Mouse (Mus musculus) liver, adult 2 months (tissue): Measurements from ENCODE around the gene Mfap3. TPM values are rescaled to one million over a fixed set of nuclear protein-coding genes. Genes with fewer than 3 reads are reported as not detected.

Experiments used
- DNase-seq: peaks from one replicate; pipeline ENCODE4 v3.0.0-alpha.2; 2011; ENCODE audit warnings: low read depth, low spot score; ENCODE audit errors: extremely low read depth
- H3K27ac ChIP-seq: fragments of 200-500 bp; replicated peaks from 2 replicates; pipeline ENCODE4 v1.5.1; 2012; ENCODE audit warnings: low read depth, mild to moderate bottlenecking, control low read depth, inconsistent platforms, low read length; ENCODE audit not compliant: insufficient read depth
- H3K27me3 ChIP-seq: fragments of 200-500 bp; 2 replicates; pipeline ENCODE4 v1.6.1; 2012; ENCODE audit warnings: mild to moderate bottlenecking, moderate library complexity, low read length, inconsistent platforms; ENCODE audit not compliant: control insufficient read depth, insufficient read depth
- H3K36me3 ChIP-seq: fragments of 200-500 bp; 2 replicates; pipeline ENCODE4 v1.6.1; 2012; ENCODE audit warnings: low read length, inconsistent platforms; ENCODE audit not compliant: control insufficient read depth, insufficient read depth
- H3K4me1 ChIP-seq: fragments of 200-500 bp; 2 replicates; pipeline ENCODE4 v1.6.1; 2011; ENCODE audit warnings: low read length; ENCODE audit not compliant: control insufficient read depth, insufficient read depth
- H3K4me3 ChIP-seq: fragments of 200-500 bp; 2 replicates; pipeline ENCODE4 v1.5.1; 2011; ENCODE audit warnings: low read depth, mild to moderate bottlenecking, control low read depth, low read length, moderate library complexity; ENCODE audit not compliant: insufficient read depth
- H3K79me2 ChIP-seq: fragments of 200-500 bp; 2 replicates; pipeline ENCODE4 v1.6.1; 2012; ENCODE audit warnings: inconsistent platforms, mild to moderate bottlenecking, low read length, moderate library complexity; ENCODE audit not compliant: control insufficient read depth, insufficient read depth
- H3K9ac ChIP-seq: fragments of 200-500 bp; 2 replicates; pipeline ENCODE4 v1.6.1; 2012; ENCODE audit warnings: low read depth, mild to moderate bottlenecking, control low read depth, inconsistent platforms, low read length
- CTCF ChIP-seq: fragments of 200-500 bp; IDR thresholded peaks from 2 replicates; pipeline ENCODE4 v1.5.1; 2011; ENCODE audit warnings: low read depth, low read length, control low read depth
- POLR2A ChIP-seq: fragments of 200-500 bp; IDR thresholded peaks from 2 replicates; pipeline ENCODE4 v1.6.1; 2011; ENCODE audit warnings: low read length, control low read depth; ENCODE audit not compliant: insufficient read depth; ENCODE audit errors: extremely low read depth
- WGBS: fragments of 180-500 bp; shearing (Covaris S2); methylation state at CpG from one replicate; pipeline ENCODE4 v1.1.7; 2018; 5-methylcytosine and 5-hydroxymethylcytosine counted together
- polyA plus RNA-seq: library from polyadenylated mRNA; depleted of rRNA; stranded (reverse); fragments of >200 nt; gene quantifications from 2 replicates; pipeline ENCODE4 v1.2.3, GENCODE M21; 2012; rRNA removed
- total RNA-seq: library from RNA; depleted of rRNA; stranded (reverse); fragments of >200 nt; gene quantifications from 2 replicates; pipeline ENCODE4 v1.2.3, GENCODE M21; 2014; rRNA removed

Gene Mfap3
- total RNA-seq (6.7 and 8.1 TPM in 2 replicates), polyA plus RNA-seq (3.3 and 5.1 TPM in 2 replicates)

GRCm38 (mm10) chr11:57518091-57518750, at the start of gene Mfap3, which contains the start of gene Fam114a2:
Gene Mfap3 (plus strand): TSS chr11:57518664.
Gene Fam114a2 (minus strand): TSS chr11:57518617.
- peak; percentile 68 for DNase-seq
- under 1% methylated on average over 59 of the region's 59 CpGs for WGBS
- Histone ChIP-seq H3K27me3 (no peaks in the 10 kb centered on the region), H3K27ac (peak within 1 kb of the TSS; percentile 85), H3K36me3 (peaks cover 8% of the 10 kb centered on the region), H3K4me1 (peaks cover 4% of the 10 kb centered on the region; the same call in 1 of the 2 replicates), H3K4me3 (peak within 1 kb of the TSS; percentile 88), H3K79me2 (peaks cover 22% of the 10 kb centered on the region), H3K9ac (peak within 1 kb of the TSS; percentile 91)
- TF ChIP-seq POLR2A (peak; percentile 60), CTCF (no peak)

GRCm38 (mm10) chr11:57468706-57469105, 49.8 kb upstream of the Mfap3 start:
- Histone ChIP-seq H3K4me1 (no peaks in the 10 kb centered on the region), H3K27me3 (no peaks in the 10 kb centered on the region)

GRCm38 (mm10) chr11:57470056-57470455, 48.4 kb upstream of the Mfap3 start:
- TF ChIP-seq POLR2A (no peak), CTCF (no peak)
- no peak overlapping the region for H3K9ac ChIP-seq
- no peak overlapping the region for H3K27ac ChIP-seq
- H3K36me3 ChIP-seq, result no peaks in the 10 kb centered on the region
- WGBS, result 46% methylated on average over 6 of the region's 6 CpGs
- H3K27me3 ChIP-seq, result no peaks in the 10 kb centered on the region
- no peaks in the 10 kb centered on the region for H3K79me2 ChIP-seq
- no peak for DNase-seq
- no peaks in the 10 kb centered on the region for H3K4me1 ChIP-seq
- H3K4me3 ChIP-seq, result no peak overlapping the region

More at GRCm38 (mm10) chr11:57468706-57469105, 49.8 kb upstream of the Mfap3 start:
- TF ChIP-seq POLR2A (no peak), CTCF (no peak)
- Histone ChIP-seq H3K27ac (no peak overlapping the region), H3K36me3 (no peaks in the 10 kb centered on the region), H3K9ac (no peak overlapping the region), H3K79me2 (no peaks in the 10 kb centered on the region), H3K4me3 (no peak overlapping the region)
- 72% methylated on average over 4 of the region's 4 CpGs for WGBS
- DNase-seq, result no peak

- H3K4me1 ChIP-seq, result no peaks in the 10 kb centered on the region
- no peaks in the 10 kb centered on the region for H3K36me3 ChIP-seq
- TF ChIP-seq POLR2A, result no peak
- TF ChIP-seq CTCF, result no peak
- no peaks in the 10 kb centered on the region for H3K27me3 ChIP-seq
- WGBS, result 62% methylated on average over 7 of the region's 7 CpGs
- H3K9ac ChIP-seq, result no peak overlapping the region
- H3K79me2 ChIP-seq, result no peaks in the 10 kb centered on the region
- H3K4me3 ChIP-seq, result no peak overlapping the region
- no peak for DNase-seq
- no peak overlapping the region for H3K27ac ChIP-seq
Observed at GRCm38 (mm10) chr11:57470979-57471378, 47.5 kb upstream of the Mfap3 start.

GRCm38 (mm10) chr11:57474296-57474941, 44.0 kb upstream of the Mfap3 start:
- WGBS, result 75% methylated on average over 6 of the region's 6 CpGs
- Histone ChIP-seq H3K27ac (no peak overlapping the region), H3K4me1 (no peaks in the 10 kb centered on the region), H3K36me3 (no peaks in the 10 kb centered on the region), H3K9ac (no peak overlapping the region), H3K79me2 (no peaks in the 10 kb centered on the region), H3K4me3 (no peak overlapping the region), H3K27me3 (no peaks in the 10 kb centered on the region)
- TF ChIP-seq POLR2A (no peak), CTCF (no peak)
- no peak for DNase-seq

- no peak for DNase-seq
- Histone ChIP-seq H3K79me2 (no peaks in the 10 kb centered on the region), H3K9ac (no peak overlapping the region), H3K27ac (no peak overlapping the region), H3K36me3 (no peaks in the 10 kb centered on the region), H3K4me1 (no peaks in the 10 kb centered on the region), H3K4me3 (no peak overlapping the region), H3K27me3 (no peaks in the 10 kb centered on the region)
- WGBS, result 37% methylated on average over 6 of the region's 6 CpGs
- TF ChIP-seq CTCF, result peak; percentile 54
- no peak for TF ChIP-seq POLR2A
Observed at GRCm38 (mm10) chr11:57475119-57475518, 43.3 kb upstream of the Mfap3 start.
